Mouse (Mus musculus): Measurements from ENCODE around the gene Gjd3.

The Gjd3 gene

GRCm38 (mm10) chr11:98979356-98979755 is 3.5 kb downstream of the Gjd3 start:
- DNase-seq, result no peak

GRCm38 (mm10) chr11:98978526-98979148 is 4.2 kb downstream of the Gjd3 start:
- DNase-seq, result no peak

DNA sequence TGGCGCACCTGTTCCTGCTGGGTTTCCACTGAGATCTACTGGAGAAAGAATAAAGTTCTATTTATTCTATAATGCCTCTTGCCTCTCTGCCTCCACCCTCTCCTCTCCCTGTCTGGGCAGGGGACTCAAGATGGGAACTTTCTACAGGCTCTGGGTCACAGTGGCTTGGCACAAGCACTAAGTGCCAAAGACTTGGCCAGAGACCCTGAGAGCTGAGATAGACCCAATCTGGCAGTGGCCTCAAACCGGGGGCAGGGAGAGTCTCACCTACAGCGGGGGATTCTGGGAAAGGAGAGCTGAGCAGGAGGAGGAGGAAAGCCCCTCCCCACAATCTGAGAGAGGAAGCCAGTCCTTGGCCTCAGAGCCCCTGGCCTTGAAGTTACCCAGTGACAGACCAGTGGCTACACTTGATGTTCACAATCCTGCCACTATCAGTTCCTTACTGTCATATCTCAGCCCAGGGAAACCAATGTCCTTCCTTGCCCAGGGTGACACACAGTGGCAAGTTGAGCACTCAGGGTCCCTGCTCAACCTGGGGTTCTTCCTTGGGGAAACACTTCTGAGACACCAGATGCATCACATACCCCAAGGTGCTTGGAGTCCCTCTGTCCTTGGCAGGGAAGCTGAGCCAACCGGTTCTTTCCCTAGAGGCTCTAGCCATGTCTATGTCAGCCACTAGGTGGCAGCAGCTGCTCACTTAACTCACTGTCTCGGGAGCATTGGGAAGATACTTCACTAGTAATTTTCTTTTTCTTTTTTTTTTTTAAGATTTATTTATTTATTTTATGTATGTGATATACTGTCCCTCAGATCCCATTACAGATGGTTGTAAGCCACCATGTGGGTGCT is 7.7 kb downstream of the Gjd3 start:
- DNase-seq, result peak; percentile 82

DNA sequence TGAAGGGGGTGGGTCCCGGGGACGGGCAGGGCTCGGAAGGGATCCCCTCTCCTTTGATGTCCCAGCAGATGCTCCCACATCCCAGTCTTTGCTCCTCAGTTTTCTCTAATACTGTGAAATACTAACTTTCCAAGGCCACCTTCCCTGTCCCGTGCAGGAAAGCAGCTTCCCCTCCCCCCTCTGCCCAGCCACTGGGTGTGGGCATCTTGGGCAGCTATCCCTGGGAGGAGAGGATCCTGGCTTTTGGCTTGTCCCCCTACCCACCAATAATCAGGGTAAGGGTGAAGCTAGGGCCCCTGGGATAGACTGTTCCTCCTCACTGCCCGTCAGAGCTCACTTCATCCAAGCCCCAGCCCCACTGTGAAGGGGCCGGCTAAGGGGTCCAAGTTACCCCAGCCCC is 8.6 kb downstream of the Gjd3 start:
- DNase-seq, result no peak

- no peak for DNase-seq
Observed at GRCm38 (mm10) chr11:98973584-98973983, 9.2 kb downstream of the Gjd3 start.

DNA sequence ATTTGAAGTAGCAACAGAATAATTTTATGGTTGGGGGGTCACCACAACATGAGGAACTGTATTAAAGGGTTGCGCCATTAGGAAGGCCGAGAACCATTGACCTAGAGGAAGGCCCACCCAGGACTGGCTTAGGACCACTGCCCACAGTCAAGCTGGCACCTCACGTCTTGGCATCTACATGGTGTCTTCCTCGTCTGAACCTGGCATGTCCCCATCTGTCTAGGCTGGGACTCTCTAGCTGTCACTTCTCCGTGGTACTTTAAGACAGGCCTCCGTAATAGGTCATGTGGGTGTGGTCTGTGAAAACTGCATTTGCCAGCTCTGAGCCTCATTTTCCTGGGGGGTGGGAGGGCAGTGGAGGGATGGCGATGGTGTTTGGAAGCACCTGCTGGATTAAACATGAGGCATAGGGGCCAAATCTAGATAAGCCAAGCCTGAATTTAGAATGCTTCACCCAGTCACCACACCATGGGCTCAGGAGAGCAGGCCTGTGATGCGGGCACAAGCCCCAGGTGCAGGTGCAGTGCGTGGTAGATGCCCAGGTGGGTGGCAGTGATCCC is 9.9 kb downstream of the Gjd3 start:
- DNase-seq, result no peak

- peak; percentile 88 for DNase-seq
Observed at GRCm38 (mm10) chr11:98972215-98972614, 10.6 kb downstream of the Gjd3 start.

DNA sequence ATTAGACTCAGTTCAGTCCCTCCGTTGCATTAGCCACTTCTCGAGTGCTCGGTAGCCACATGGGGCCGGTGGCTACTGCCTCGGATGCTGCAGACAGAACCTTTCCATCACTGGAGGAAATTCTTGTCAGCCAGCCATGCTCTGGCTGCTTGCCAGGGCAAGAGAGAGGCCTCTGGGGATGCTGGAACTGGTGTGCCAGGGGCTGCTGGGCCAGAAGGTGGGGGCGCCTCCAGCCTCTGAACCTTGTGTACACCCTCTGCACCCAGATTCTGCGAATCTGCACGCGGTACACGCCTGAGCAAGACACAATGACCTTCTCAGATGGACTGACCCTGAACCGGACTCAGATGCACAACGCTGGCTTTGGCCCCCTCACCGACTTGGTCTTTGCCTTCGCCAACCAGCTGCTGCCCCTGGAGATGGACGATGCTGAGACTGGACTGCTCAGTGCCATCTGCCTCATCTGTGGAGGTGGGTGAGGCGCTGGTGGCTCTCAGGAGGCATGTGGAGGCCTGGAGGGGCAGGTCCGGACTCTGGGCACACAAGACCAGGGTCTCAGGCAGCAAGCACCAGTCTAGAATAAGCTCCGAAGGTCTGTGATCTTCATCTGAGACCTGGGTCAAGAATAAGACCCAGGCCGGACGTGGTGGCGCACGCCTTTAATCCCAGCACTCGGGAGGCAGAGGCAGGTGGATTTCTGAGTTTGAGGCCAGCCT is 11.3 kb downstream of the Gjd3 start:
- DNase-seq, result peak; percentile 93

DNA sequence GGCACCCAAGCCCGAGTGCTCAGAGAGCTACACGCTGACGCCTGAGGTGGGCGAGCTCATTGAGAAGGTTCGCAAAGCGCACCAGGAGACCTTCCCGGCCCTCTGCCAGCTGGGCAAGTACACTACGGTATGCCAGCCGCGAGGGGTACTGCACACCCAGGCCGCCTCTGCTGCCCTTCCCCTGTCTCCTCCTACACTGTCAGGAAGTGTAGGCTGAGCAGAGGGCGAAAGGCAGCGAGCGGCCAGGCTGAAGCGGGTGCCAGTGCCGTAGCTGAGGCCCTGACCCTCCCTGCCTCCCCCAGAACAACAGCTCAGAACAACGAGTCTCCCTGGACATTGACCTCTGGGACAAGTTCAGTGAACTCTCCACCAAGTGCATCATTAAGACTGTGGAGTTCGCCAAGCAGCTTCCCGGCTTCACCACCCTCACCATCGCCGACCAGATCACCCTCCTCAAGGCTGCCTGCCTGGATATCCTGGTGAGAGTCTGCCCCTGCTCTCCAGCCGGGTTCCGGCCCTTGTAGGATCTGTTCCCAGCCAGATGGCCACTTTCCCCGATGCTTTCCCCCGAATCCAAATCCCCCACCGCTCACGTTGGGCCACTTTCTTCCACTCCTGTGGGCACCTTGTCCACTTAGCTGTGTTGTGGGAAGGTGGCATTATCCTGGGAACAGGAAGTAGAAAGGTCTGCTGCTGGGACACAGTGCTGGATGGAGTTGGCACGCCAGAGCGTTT is 12.5 kb downstream of the Gjd3 start:
- DNase-seq, result peak; percentile 49

DNA sequence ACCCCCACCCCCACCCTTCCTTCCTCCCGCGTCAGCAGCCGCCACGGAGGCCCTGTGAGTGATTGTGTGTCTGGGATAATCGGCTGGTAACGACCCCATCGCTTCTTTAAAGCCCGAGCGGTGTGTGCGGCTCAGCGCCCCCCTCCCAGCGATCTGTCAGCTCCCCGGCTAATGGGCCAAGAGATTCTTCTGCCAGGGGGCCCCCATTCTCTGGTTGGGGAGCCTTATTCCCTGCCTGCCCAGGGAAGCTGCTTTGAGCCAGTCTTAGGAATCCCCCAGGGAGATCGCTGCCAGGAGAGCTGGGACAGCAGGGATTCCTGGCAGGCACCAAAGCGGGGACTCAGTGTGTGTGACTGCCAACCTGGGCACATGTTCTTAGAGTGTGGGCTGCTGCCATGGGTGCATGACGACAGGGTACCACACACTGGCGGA is 13.3 kb downstream of the Gjd3 start:
- peak; percentile 67 for DNase-seq

GRCm38 (mm10) chr11:98968716-98969495 is 13.9 kb downstream of the Gjd3 start:
- peak; percentile 82 for DNase-seq

DNA sequence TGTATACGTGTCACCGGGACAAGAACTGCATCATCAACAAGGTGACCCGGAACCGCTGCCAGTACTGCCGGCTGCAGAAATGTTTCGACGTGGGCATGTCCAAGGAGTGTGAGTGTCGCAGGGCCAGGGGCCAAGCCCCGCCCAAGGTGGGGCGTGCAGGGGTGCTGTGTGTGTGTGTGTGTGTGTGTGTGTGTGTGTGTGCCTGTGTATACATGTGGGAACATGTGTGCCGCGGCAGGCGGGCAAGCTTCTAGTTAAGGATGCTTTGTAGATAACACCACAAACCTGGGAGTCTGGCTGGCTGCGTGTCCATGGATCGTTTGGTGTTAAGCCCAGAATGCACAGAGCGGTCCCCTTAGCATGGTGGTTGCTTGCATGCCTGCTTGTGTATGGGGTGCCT is 14.7 kb downstream of the Gjd3 start:
- DNase-seq, result no peak

DNA sequence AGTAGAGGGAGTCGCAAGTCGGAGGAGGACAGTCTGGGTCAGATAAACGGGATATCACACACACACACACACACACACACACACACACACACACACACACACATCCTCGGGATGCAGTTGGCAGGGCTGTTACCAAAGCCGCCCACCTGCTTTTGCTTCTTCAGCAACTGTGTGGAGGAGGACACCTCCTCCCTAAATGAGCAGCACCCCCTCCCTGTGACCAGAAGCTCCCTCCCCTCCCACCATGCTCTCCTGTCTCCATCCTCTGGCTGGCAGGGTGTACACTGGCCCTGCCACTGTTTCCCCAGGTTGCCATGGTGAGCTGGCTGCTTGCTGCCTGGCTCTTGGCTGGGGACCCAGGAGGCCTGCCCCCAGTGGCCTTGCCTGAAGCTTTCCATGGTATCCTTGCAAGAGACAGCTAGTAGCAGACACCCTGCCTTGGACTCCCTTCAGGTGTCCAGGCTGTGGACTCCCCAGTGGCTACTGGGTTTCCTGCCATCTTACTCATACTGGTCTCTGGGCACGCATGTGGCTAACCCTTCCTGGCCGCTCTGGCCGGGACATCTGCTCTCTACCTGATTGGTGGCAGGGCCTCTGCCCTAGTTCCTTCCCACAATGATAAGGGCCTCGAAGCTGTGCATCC is 16.2 kb downstream of the Gjd3 start:
- peak; percentile 91 for DNase-seq

GRCm38 (mm10) chr11:98965416-98966077 is 17.3 kb downstream of the Gjd3 start:
- peak; percentile 77 for DNase-seq

GRCm38 (mm10) chr11:98964616-98965415 is 18.0 kb downstream of the Gjd3 start:
- DNase-seq, result peak; percentile 87

DNA sequence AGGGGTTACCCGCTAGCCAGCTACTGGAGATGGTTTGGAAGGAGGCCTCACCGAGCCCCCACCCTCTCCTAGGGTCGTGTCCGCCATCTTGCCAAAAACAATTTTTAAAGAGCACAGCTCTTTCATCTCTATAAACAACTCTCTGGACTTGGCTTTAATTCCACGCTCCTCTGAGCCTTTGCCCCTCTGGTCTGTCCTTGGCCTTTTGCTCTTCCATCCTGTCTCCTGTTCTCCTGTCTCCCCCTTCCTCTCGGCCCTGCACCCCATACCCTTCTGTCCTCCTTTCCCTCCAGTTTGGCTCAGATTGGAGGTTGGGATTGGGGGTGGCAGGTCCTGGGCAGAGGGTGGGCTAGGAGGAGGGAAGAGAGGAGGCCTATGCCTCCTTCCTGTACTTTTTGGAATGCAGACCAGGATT is 18.6 kb downstream of the Gjd3 start:
- no peak for DNase-seq

DNA sequence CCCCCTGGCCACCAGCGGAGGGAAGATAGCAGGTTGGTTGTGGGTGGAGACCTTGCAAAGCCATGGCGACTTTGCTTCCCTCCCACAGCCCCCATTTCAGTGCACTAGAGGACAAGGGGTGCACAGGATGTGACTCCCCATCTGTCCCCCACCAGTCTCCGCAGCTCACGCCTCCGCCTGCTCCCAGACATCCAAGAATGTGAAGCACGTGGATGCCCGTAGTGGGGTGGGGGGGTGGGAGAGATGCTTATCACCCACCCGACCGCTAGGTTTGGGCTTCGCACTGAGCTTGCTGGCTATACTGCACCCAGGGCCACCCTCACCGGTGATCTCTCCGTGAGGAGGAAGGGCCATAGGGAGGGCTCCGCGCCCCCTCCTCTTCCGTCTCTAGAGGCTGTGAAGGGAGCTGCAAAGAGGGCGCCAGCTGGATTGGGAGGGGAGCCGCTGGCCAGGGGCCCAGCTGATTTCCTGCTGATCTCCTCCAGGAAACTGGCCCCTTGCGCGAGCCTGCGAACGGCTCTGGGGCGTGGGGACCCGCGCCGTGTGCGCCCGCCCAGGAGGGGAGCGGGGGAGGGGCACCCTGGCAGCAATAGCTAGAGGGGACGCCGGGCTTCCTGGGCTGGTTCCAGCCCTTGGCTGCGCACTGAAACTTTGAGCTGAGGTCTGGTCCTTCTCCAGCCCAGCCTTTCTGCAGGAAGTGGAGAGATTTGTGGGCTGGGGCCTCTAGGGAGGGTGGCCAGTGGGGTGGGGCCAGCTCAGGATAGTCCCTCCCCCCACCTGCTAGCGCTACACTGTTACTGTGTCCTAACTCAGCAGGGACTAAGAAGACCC is 19.4 kb downstream of the Gjd3 start:
- peak; percentile 89 for DNase-seq

- DNase-seq, result no peak
Observed at GRCm38 (mm10) chr11:98962421-98963095, 20.3 kb downstream of the Gjd3 start.

Measured in retina, postnatal 1 day (tissue).